ENCODE assay signal across 17 mouse cellular contexts in genomic region chr10:42449672-42450071, GRCm38 (mm10).
"Had no signal": no experiment of that assay in that cellular context is flagged by ENCODE, and none has a peak within 500 bp of the region (broad histone marks: within the 10 kb centered on the region; RNA-seq: fewer than 3 reads in every experiment).

No protein-coding gene starts in this region.

- H3K4me1 ChIP-seq: midbrain, embryonic 15.5 days had no signal

- H3K27me3 ChIP-seq: hindbrain, embryonic 15.5 days; limb, embryonic 12.5 days; limb, embryonic 15.5 days; midbrain, embryonic 12.5 days; midbrain, embryonic 15.5 days had no signal

- H3K4me2 ChIP-seq: hindbrain, embryonic 15.5 days; limb, embryonic 12.5 days; limb, embryonic 15.5 days; liver, embryonic 11.5 days; lung, embryonic 14.5 days; midbrain, embryonic 12.5 days; midbrain, embryonic 15.5 days had no signal

- DNase-seq: left cerebral cortex, postnatal 4 days; liver, postnatal 0 days; lung, embryonic 14.5 days; right cerebral cortex, postnatal 14 days; right cerebral cortex, postnatal 4 days; thymus, postnatal 25 days had no signal

- H3K9ac ChIP-seq: hindbrain, embryonic 15.5 days; limb, embryonic 12.5 days; limb, embryonic 15.5 days; liver, embryonic 14.5 days; liver, postnatal 0 days; lung, embryonic 14.5 days; midbrain, embryonic 12.5 days; midbrain, embryonic 15.5 days had no signal

- ATAC-seq: intestine, postnatal 0 days; liver, postnatal 0 days; lung, postnatal 0 days; midbrain, embryonic 15.5 days had no signal

- H3K4me3 ChIP-seq: hindbrain, embryonic 15.5 days; limb, embryonic 12.5 days; limb, embryonic 15.5 days; midbrain, embryonic 12.5 days; midbrain, embryonic 15.5 days had no signal

- H3K9me3 ChIP-seq: hindbrain, embryonic 15.5 days; limb, embryonic 15.5 days; midbrain, embryonic 15.5 days had no signal

- H3K36me3 ChIP-seq: hindbrain, embryonic 15.5 days; limb, embryonic 15.5 days; midbrain, embryonic 15.5 days had no signal

- H3K27ac ChIP-seq: hindbrain, embryonic 15.5 days; limb, embryonic 12.5 days; limb, embryonic 15.5 days; liver, embryonic 14.5 days; macrophage; midbrain, embryonic 12.5 days; midbrain, embryonic 15.5 days; stomach, postnatal 0 days had no signal
